Mouse (Mus musculus) mouse trophoblast stem cell (cell line): ENCODE results near the gene Gnpat.

Experiments used
- in situ Hi-C, 2 experiments: fragments of 300-500 bp; cut with MseI, MboI; formaldehyde crosslinking; loops; 2 replicates in 1 of 2; 3 replicates in 1 of 2; pipeline ENCODE4 v1.15.1; 2025

Gnpat gene

DNA sequence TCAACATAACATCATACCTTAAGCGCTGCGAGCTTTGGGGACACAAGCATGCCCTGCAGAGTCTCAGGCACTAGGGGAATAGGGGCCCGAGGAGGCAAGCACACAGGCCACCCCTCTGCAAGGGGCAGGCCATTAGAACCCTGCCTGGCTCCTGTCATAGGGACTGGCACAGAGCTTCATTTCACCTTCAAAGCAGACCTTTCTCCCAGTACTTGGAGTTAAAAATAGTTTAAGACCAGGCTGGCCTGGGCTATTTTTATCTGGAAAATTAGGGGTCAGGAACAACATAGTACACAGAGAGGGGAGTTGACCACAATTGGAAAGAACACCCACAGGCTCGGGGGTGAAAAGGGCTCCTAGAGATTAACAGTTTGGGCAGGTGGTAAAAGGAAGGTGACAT, 74.5 kb downstream of the Gnpat start:
- in situ Hi-C loops: no loop called here
